Mouse (Mus musculus) intestine, postnatal 0 days (tissue): ENCODE measurements around the gene Tmem30b. TPM values are rescaled to one million over a fixed set of nuclear protein-coding genes. Genes with fewer than 3 reads are reported as not detected.

Experiments used
- ATAC-seq: fragments of 200-750 bp; cut with Nextera tagmentation; 2 replicates; pipeline ENCODE4 v1.8.0; 2017; ENCODE audit warnings: mild to moderate bottlenecking, moderate TSS enrichment, moderate library complexity
- H3K27ac ChIP-seq: fragments of 300-500 bp; sonication (generic); 2 replicates; pipeline ENCODE4 v1.5.1; 2014; ENCODE audit warnings: mild to moderate bottlenecking, low read depth, low read length, moderate library complexity
- H3K27me3 ChIP-seq: fragments of 300-500 bp; sonication (generic); replicated peaks from 2 replicates; pipeline ENCODE4 v1.6.1; 2014; ENCODE audit warnings: low read length, mixed read lengths; ENCODE audit not compliant: control insufficient read depth, insufficient read depth
- H3K36me3 ChIP-seq: fragments of 300-500 bp; sonication (generic); 2 replicates; pipeline ENCODE4 v1.6.1; 2014; ENCODE audit warnings: mild to moderate bottlenecking, moderate library complexity; ENCODE audit not compliant: control insufficient read depth, insufficient read depth
- H3K4me1 ChIP-seq: fragments of 300-500 bp; sonication (generic); replicated peaks from 2 replicates; pipeline ENCODE4 v1.6.1; 2014; ENCODE audit warnings: antibody characterized with exemption, low read length, mixed read lengths; ENCODE audit not compliant: control insufficient read depth, insufficient read depth
- H3K4me2 ChIP-seq: fragments of 300-500 bp; sonication (generic); replicated peaks from 2 replicates; pipeline ENCODE4 v1.6.1; 2014; ENCODE audit warnings: low read depth, mild to moderate bottlenecking, moderate library complexity
- H3K4me3 ChIP-seq: fragments of 300-500 bp; sonication (generic); 2 replicates; pipeline ENCODE4 v1.5.1; 2014; ENCODE audit warnings: low read depth, low read length
- H3K9ac ChIP-seq: fragments of 300-500 bp; sonication (generic); 2 replicates; pipeline ENCODE4 v1.6.1; 2014; ENCODE audit warnings: mild to moderate bottlenecking, low read depth, low read length
- H3K9me3 ChIP-seq: fragments of 300-500 bp; sonication (generic); 2 replicates; pipeline ENCODE4 v1.6.1; 2016; ENCODE audit warnings: mixed run types; ENCODE audit not compliant: control insufficient read depth
- CTCF ChIP-seq: sonication (generic); IDR thresholded peaks from 2 replicates; pipeline ENCODE4 v1.5.1; 2016; ENCODE audit warnings: low read depth, mild to moderate bottlenecking, control low read depth, antibody characterized with exemption, moderate library complexity
- WGBS: fragments of 180-500 bp; shearing (Covaris S2); extraction: QIAGEN DNeasy Blood & Tissue Kit; methylation state at CpG from one replicate; pipeline ENCODE4 v1.1.7; 2014; 5-methylcytosine and 5-hydroxymethylcytosine counted together
- polyA plus RNA-seq: library from polyadenylated mRNA; unstranded; fragments of >200 nt; fragmentation: Nextera tagmentation; extraction: Ambion mirVana; gene quantifications from 2 replicates; pipeline ENCODE4 v1.2.1, GENCODE M21; 2015

The Tmem30b gene
- polyA plus RNA-seq, result 83.6 and 84.5 TPM in 2 replicates

- H3K9ac ChIP-seq, result peak within 1 kb of the TSS; percentile 74
- H3K27ac ChIP-seq, result peak within 1 kb of the TSS; percentile 95
- ATAC-seq, result peak; percentile 91
- H3K4me2 ChIP-seq, result peak within 1 kb of the TSS; percentile 90
- 1% methylated on average over 49 of the region's 61 CpGs for WGBS
- peaks cover 18% of the 10 kb centered on the region; the same call in 1 of the 2 replicates for H3K27me3 ChIP-seq
- no peak for TF ChIP-seq CTCF
- H3K4me3 ChIP-seq, result peak within 1 kb of the TSS; percentile 63
- no peaks in the 10 kb centered on the region for H3K36me3 ChIP-seq
- 0 out of 2 replicates have a peak, but pooled peaks cover 2% of the 10 kb centered on the region for H3K4me1 ChIP-seq
- H3K9me3 ChIP-seq, result no peaks in the 10 kb centered on the region
These were observed at the start of gene Tmem30b for GRCm38 (mm10) chr12:73546086-73546711. TSS of gene Tmem30b (minus strand) at chr12:73546392.

DNA sequence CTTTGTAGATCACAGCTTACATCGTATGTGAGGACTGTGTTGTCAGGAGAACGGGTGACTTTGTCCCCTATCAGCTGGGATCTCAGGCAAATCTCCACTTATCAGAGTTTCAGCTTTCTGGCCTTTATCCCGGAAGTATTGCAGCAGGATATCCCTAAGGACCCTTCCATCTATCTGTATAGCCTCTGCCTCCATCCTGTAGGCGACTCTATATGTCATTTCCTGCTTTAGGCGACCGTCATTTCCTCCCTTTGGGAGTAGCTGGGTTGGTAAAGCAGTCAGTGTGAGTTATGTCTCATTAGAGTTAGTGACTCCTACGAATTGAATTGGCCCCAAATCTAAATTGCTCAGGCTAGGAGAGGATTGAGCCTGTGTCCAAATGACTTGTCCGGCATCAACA, 49.0 kb upstream of the Tmem30b start:
- no peak overlapping the region for H3K27ac ChIP-seq
- no peaks in the 10 kb centered on the region for H3K36me3 ChIP-seq
- no peaks in the 10 kb centered on the region for H3K27me3 ChIP-seq
- WGBS, result 67% methylated on average over 8 of the region's 8 CpGs
- no peak for TF ChIP-seq CTCF
- no peaks in the 10 kb centered on the region for H3K9me3 ChIP-seq
- H3K4me1 ChIP-seq, result no peaks in the 10 kb centered on the region
- no peak overlapping the region for H3K4me3 ChIP-seq
- no peak overlapping the region for H3K9ac ChIP-seq
- no peak overlapping the region for H3K4me2 ChIP-seq
- no peak for ATAC-seq

DNA sequence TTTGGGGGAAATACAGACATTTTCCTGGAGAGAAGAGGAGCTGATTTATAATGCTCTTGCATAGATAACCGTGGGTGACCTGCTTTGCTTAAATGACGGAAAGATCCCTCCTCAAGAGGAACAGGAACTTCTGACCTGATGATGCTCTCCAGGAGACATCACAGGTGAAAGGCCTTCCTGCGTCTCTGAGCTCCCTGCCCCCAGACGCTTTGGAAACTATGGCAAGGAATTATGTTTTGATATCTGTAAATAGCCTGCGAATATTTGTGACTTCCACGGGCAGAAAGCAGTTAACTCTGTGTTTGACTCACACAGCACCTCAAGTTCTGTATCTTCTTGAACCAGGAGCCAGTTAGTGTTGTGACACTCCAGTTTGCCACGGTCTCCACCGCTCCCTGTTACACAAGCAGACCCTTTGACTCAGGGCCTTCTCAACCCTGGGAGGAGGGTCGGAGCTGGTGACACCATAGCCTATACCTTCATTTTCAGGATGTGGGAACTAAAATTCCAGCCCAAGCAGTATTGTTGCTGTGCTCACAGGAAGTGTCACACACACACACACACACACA, 48.1 kb upstream of the Tmem30b start:
- Histone ChIP-seq H3K27me3 (no peaks in the 10 kb centered on the region), H3K9ac (no peak overlapping the region), H3K4me3 (no peak overlapping the region), H3K27ac (no peak overlapping the region), H3K36me3 (no peaks in the 10 kb centered on the region), H3K4me2 (no peak overlapping the region), H3K9me3 (no peaks in the 10 kb centered on the region), H3K4me1 (no peaks in the 10 kb centered on the region)
- no peak for ATAC-seq
- 73% methylated on average over 9 of the region's 9 CpGs for WGBS
- TF ChIP-seq CTCF, result no peak

DNA sequence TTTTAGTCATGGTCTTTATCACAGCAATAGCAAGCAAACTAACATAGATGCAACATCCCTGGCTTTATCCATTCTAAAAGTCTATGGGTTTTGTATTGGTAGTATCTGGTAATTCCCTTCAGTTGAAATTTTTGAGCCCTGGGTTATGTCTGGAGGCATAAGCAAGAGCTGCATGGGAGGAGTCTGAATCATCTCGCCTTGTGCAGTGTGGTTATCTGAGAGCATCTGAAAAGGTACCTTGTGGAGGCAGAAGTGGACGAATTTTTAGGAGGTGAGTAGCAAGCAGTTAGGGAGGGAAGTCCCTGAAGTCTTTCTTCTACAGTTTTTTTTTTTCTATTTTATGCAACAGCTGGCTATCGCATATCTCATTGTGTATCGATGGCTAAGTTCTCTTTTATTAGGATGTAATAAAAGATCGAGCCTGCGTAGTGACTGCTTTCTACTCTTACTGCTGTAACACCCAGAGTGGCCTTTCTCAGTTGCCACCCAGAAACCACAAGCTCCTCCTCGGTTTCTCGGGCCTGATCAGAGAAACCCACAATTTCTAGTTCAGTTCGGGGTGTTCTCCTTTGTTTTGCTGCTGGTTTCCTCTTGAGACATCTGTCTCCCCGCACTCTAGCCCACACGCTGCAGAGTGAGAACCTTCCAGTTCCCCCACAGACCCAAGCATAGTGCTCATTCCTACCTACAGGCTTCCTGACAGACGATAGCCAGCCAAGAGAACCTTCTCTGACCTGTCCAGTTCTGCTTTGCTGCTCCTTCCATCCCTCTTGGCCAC, 47.0 kb upstream of the Tmem30b start:
- WGBS, result 80% methylated on average over 12 of the region's 12 CpGs
- no peak for TF ChIP-seq CTCF
- H3K9ac ChIP-seq, result no peak overlapping the region
- H3K4me3 ChIP-seq, result no peak overlapping the region
- H3K9me3 ChIP-seq, result no peaks in the 10 kb centered on the region
- H3K4me1 ChIP-seq, result no peaks in the 10 kb centered on the region
- no peak for ATAC-seq
- H3K27ac ChIP-seq, result no peak overlapping the region
- H3K36me3 ChIP-seq, result no peaks in the 10 kb centered on the region
- no peaks in the 10 kb centered on the region for H3K27me3 ChIP-seq
- no peak overlapping the region for H3K4me2 ChIP-seq

- no peak for ATAC-seq
- no peak overlapping the region for H3K4me3 ChIP-seq
- no peak for TF ChIP-seq CTCF
- H3K4me2 ChIP-seq, result no peak overlapping the region
- no peaks in the 10 kb centered on the region for H3K27me3 ChIP-seq
- 74% methylated on average over 9 of the region's 11 CpGs for WGBS
- no peaks in the 10 kb centered on the region for H3K4me1 ChIP-seq
- H3K36me3 ChIP-seq, result no peaks in the 10 kb centered on the region
- H3K9ac ChIP-seq, result no peak overlapping the region
- H3K27ac ChIP-seq, result no peak overlapping the region
- H3K9me3 ChIP-seq, result no peaks in the 10 kb centered on the region
These were observed 45.4 kb upstream of the Tmem30b start for GRCm38 (mm10) chr12:73591625-73592024.

- TF ChIP-seq CTCF, result no peak
- Histone ChIP-seq H3K9me3 (no peaks in the 10 kb centered on the region), H3K4me3 (no peak overlapping the region), H3K9ac (no peak overlapping the region), H3K27me3 (no peaks in the 10 kb centered on the region), H3K4me2 (no peak overlapping the region), H3K36me3 (no peaks in the 10 kb centered on the region), H3K4me1 (no peaks in the 10 kb centered on the region), H3K27ac (no peak overlapping the region)
- ATAC-seq, result no peak
- 73% methylated on average over 15 of the region's 15 CpGs for WGBS
These were observed 44.6 kb upstream of the Tmem30b start for GRCm38 (mm10) chr12:73590627-73591276.
